Mouse (Mus musculus): ENCODE results near the gene Efemp2.

The Efemp2 gene

DNA sequence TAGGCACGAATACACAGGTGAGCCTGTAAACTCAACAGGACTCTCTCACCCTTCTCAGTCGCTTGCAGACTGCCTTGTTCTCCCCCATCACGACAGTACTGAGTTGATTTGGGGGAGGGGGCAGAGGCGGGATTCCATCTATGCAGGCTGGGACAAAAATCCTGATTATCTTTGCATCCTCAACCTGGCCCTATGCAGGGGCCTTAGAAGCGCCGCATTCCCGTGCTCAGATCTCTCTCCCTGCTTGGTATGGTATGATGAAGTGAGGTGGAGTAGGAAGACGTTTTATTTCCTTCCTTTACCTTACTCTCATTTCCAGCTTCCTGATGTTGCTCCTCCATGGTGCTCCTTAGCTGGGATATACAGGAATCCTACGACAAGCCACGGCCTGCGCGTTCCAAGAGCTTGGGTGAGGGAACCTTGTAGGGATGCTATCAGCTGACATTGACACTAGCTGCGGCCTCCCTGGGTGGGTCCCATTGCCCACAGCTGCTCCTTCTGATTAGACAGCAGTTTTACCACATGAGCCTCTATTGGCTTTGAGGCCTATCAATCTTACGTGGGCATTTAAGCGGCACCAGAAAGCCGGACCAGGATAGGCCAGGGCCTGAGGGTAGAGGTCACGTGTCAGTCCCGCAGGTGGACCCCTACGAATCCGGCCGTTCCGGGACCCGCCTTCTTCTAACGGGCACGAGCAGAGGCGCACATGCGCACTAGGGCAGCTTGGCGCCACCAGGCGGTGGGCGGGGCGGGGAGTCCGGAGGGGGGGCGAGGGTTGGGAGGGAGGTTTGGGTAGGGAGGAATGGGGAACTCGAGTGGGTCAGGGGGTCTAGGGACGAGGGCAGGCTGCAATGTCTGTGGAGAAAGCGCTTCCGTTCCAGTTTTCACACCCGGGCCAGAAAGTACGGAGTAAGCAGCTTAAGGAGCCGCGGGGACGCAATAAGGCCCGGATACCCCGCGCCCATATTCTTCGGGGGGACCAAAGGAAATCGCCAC, 36.6 kb downstream of the Efemp2 start, which contains the start of gene Snx32:
Gene Snx32, minus strand, starts transcription at position 508 of the 996 bp plus-strand sequence.
- DNase-seq, result peak; percentile 99

DNA sequence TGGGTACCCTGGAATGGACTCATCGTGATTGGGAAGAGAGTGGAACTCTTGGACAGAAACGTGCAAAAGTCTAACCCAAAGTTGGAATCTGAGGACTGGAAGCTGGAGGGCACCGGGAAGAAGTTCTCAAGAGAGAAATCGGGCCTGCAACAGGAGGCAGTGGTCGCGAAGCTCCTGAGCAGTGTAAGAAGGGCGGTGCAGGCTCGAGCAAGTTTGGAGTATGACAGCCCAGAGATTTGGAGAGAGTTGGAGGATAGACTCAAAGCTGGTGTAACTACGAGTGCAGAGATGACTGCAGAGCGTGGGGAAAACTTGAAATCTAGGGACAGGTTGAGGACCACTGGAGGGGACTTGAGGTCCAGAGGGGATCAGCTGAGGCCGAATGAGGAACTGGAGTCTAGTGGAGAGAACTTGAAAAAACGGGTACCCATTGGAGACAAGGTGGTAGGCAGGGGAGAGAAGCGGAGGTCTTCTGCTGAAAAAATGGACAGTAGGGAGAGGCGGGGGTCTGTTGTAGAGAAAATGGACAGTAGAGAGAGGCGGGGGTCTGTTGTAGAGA, 37.4 kb downstream of the Efemp2 start:
- DNase-seq, result no peak

DNA sequence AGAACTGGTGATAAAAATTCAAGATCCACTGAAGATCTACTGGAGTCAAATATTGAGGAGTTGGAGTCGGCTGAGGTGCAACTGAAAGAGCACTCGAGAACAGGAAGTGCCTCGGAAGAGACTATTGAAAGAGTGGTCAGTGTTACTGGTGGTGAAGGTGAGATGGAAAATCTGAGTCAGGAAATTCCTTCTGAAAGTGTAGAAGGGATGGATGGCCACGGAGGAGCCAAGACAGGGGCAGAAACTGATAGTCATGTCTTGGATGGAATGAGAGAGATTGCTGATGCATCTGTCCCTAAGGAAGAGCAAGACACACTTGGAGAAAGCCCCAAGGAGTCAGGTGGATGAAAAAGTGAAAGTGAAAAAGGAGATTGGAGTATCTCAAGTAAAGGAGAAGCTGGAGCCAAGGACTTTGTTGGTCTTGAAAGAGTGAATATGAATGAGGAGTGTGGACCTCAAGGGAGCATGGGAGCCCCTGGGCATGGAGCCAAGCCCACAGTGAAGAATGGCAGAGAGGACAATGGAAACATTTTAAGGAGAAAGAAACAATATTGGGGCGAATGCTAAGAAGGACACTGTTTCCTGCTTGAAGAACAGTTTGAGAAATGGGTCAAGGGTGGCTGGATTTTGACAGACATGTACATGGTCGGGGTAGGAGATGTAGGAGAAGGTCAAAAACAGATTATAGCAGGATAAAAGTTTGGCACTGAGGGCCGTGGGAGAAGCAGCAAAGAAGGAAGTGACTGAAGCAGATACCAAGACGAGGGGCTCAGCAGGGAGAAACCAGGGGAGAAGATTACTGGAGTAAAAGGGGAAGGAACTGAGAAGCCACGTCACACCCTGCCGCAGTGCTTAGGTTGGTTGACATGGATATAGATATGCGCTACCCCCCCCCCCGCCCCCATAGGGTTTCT, 38.6 kb downstream of the Efemp2 start:
- no peak for DNase-seq

DNA sequence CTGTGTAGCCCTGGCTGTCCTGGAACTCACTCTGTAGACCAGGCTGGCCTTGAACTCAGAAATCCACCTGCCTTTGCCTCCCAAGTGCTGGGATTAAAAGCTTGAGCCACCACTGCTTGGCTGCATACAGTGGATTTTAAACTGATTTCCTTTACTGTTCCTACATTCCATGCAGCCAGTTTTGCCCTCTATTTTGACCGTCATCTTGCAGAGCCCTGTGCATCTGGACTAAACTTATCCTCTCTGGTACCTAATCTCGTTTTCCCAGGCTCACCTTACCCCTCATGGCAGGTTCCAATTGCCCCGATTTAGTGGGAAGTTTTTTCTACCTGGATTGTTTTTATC, 39.2 kb downstream of the Efemp2 start:
- no peak for DNase-seq

DNA sequence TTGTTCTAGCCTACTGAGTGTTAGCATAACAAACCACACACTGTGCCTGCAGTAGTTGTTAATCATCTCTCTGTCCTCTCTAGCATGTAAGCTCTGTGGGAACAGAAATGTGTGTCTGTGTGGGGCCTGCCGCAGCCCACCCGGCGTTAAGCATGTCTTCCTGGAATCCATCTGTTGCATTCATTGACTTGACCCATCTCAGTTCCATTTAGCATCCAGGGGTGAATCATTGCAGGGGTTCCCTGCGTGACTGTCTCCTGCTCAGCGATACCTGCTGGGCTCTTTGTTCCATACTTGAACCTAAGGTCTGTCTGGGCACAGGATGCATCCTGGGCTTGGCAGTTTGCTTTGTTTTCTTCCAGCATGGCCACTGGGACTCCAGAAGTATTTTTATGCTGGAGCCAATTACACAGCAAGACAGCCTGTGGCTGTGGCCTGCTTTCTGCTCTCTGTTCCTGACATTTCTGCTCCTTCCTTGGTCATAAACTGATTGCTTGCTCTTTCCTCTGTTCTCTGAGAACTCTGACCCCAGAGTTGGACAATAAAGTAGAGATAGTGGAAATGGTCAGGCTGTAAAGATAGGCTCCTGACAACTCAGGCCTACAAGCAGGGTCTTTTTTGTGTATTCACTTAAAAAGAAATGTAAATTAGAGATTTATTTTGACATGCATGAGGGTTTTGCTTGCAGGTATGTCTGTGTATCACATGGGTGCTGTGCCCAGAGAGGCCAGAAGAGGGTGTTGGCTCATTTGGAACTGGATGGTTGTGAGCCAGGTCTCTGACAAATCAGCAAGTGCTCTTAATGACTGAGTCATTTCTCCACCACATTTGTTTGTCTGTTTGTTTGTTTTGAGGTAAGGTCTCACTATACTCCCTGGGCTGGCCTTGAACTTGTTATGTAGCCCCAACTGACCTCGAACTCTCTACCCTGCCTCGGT, 42.4 kb downstream of the Efemp2 start:
- DNase-seq, result no peak

DNA sequence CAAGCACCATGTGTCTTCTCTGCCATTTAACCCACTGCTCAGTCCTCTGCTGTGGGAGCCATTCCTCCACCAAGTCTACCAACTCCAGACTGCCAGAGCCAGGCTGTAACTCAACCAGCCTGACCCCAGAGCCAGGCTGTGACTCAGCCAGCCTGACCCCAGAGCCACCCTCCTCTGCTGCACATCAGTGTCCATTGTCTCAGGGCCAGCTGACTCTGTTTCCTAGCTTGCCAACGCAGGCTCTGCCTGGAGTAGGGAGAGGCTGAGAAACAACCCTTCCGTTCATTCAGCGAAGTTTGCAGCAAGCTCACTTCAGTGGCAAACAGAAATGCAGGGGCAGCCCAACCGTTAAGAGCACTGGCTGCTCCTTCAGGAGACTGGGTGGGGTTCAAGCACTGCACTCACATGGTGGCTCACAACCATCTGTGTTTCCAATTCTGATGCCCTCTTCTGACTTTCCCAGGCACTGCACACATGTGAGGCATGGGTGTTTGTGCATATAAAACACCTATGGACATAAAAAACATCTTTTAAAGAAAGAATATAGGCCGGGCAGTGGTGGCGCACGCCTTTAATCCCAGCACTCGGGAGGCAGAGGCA, 43.3 kb downstream of the Efemp2 start:
- DNase-seq, result no peak

DNA sequence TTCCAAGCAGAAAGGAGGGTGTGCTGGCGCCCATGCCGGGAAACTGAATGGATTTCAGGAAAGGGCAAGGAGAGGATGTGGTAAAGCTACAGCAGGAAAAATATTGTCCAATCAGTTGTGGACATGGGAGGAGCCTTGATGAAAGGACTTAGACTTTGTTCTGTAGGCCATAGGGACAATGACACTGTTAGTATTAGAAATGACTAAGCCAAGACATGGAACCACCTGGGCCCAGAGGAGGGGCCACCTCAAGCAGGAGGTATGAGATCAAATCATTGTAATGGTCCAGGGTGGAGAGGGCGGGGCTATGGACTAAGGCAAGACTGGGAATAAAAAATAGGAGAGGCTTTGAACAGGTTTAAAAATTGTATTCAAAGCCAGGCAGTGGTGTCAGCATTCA, 45.0 kb downstream of the Efemp2 start:
- DNase-seq, result no peak

DNA sequence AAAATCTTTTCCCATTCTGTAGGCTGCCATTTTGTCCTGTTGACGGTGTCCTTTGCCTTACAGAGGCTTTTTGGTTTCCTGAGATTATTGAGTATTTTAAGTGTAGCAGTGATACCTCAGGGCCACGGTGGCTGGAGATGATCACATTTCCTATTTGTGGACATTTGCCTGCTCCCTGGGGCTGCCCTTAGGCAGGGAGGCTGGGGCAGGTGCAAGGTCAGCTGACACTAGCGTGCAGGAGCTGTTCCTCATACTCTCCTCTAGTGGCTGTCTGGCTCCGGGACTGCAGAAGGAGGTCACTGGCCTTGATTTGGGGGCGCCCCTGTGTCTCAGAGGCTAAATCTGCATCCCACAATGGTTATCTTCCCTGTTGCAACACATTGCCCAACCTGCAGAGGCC, 51.5 kb downstream of the Efemp2 start:
- no peak for DNase-seq

GRCm38 (mm10) chr19:5529325-5530137, 55.8 kb downstream of the Efemp2 start:
- peak; percentile 98 for DNase-seq

DNA sequence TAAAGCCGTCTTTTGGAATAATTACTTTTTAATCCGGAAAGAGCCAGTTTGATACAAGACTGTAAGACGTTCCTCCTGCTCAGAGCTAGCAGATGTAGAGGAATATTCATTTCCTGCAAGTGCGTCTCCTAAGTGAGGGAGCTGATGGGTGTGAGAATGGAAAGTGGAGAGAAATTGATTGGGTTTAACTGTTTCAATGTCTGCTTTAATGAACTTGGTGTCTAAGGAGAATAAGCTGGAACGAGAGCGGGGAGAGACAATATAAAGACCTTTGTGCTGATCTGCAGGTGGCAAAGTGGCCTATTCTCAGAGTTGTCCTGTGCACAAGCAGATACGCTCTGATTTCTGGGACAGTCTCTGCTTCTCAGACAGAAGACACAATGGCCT, 56.4 kb downstream of the Efemp2 start:
- no peak for DNase-seq
